Mouse (Mus musculus): ENCODE data around the gene Ccdc57.
A peak's percentile ranks its signal among the peaks of the same experiment; 100 is the strongest.
"Not testable (repeated sequence)": the region's sequence is repeated elsewhere in the genome, so short reads cannot be mapped to it uniquely, and the experiment has no call there.

Gene Ccdc57

GRCm38 (mm10) chr11:120850331-120851030 lies 82.2 kb downstream of the Ccdc57 start:
- DNase-seq: no peak

GRCm38 (mm10) chr11:120846725-120847475 lies 85.8 kb downstream of the Ccdc57 start:
- DNase-seq: no peak

GRCm38 (mm10) chr11:120844329-120844728 lies 88.3 kb downstream of the Ccdc57 start:
- no peak for DNase-seq

GRCm38 (mm10) chr11:120833555-120834280 lies 99.0 kb downstream of the Ccdc57 start:
- no peak for DNase-seq

GRCm38 (mm10) chr11:120832962-120833361 lies 99.7 kb downstream of the Ccdc57 start:
- DNase-seq: not testable (repeated sequence)

GRCm38 (mm10) chr11:120831659-120832440 lies 100.8 kb downstream of the Ccdc57 start:
- no peak for DNase-seq

- DNase-seq: no peak
Observed at GRCm38 (mm10) chr11:120830686-120831085, 102.0 kb downstream of the Ccdc57 start.

- DNase-seq: no peak
Observed at GRCm38 (mm10) chr11:120829757-120830532, 102.7 kb downstream of the Ccdc57 start.

- DNase-seq: no peak
Observed at GRCm38 (mm10) chr11:120828416-120828815, 104.3 kb downstream of the Ccdc57 start.

GRCm38 (mm10) chr11:120826016-120826953 lies 106.4 kb downstream of the Ccdc57 start:
- no peak for DNase-seq

GRCm38 (mm10) chr11:120825289-120825863 lies 107.3 kb downstream of the Ccdc57 start:
- DNase-seq: peak in 1 of 2 experiments; percentile 4

GRCm38 (mm10) chr11:120824787-120825288 lies 107.8 kb downstream of the Ccdc57 start:
- DNase-seq: no peak

- peak; percentile 92 for DNase-seq
Observed at GRCm38 (mm10) chr11:120823956-120824786, 108.5 kb downstream of the Ccdc57 start, which contains the start of gene Fasn. Fasn (minus strand) TSS chr11:120824547.

GRCm38 (mm10) chr11:120823551-120823947 lies 109.1 kb downstream of the Ccdc57 start:
- DNase-seq: no peak

GRCm38 (mm10) chr11:120822831-120823550 lies 109.7 kb downstream of the Ccdc57 start:
- no peak for DNase-seq

GRCm38 (mm10) chr11:120822321-120822720 lies 110.4 kb downstream of the Ccdc57 start:
- peak in 1 of 2 experiments; percentile 4 for DNase-seq

GRCm38 (mm10) chr11:120821076-120821922 lies 111.4 kb downstream of the Ccdc57 start:
- peak in 1 of 2 experiments; percentile 4 for DNase-seq
